Comparison of ENCODE assay signal across 9 mouse cellular contexts in genomic region chr5:121815067-121815466, GRCm38 (mm10). TPM values are rescaled to one million over a fixed set of nuclear protein-coding genes. Genes with fewer than 3 reads are reported as not detected.
A peak's percentile ranks its signal among the peaks of the same experiment; 100 is the strongest.
DNase-seq lines count a peak whose midpoint lies in the region; ATAC-seq and TF ChIP-seq lines count a peak whose summit lies in the region.
"Had no signal": no experiment of that assay in that cellular context is flagged by ENCODE, and none has a peak within 500 bp of the region (broad histone marks: within the 10 kb centered on the region; RNA-seq: fewer than 3 reads in every experiment).

No protein-coding gene starts in this region.

- peaks cover 94% of the 10 kb centered on the region for H3K36me3 ChIP-seq in heart, embryonic 10.5 days
- peaks cover 88 to 98% of the 10 kb centered on the region in 2 experiments for H3K36me3 ChIP-seq in CH12.LX (replicated peaks in 1 of 2; ENCODE audit: control insufficient read depth in 1 of 2, insufficient read depth in 1 of 2, low read length in 1 of 2)

- 0 out of 2 replicates have a peak, but pooled peaks cover 3% of the 10 kb centered on the region for H3K79me2 ChIP-seq in CH12.LX (replicated peaks; ENCODE audit: control insufficient read depth, extremely low read depth, insufficient read depth, poor library complexity, severe bottlenecking)

- 54% methylated on average over 3 of the region's 3 CpGs for WGBS in heart, embryonic 10.5 days

- peak; percentile 80 for DNase-seq in heart, adult 8-10 months (ENCODE audit: low spot score)
- DNase-seq in heart, embryonic 10.5 days (ENCODE audit: low spot score), result no peak
- DNase-seq in CH12.LX (ENCODE audit: extremely low read depth), result peak; percentile 64
- peak; percentile 72 for DNase-seq in brain, embryonic 14.5 days (ENCODE audit: low read depth)
- peak; percentile 85 for DNase-seq in kidney, postnatal 14 days
- DNase-seq in yolk sac, embryonic 10.5 days (ENCODE audit: low spot score), result peak; percentile 63

- ATAC-seq in granulocyte monocyte progenitor cell, adult 5-6 weeks (replicated peaks; ENCODE audit: poor library complexity, severe bottlenecking), result peak; percentile 26; the same call in 1 of the 2 replicates
- peak; percentile 49; the same call in 1 of the 2 replicates for ATAC-seq in megakaryocyte progenitor cell, adult 5-6 weeks (replicated peaks; ENCODE audit: poor library complexity)

- peak; percentile 47 to 91 for TF ChIP-seq CTCF in CH12.LX (conservative IDR thresholded peaks at IDR 0.05 in 1 of 2, IDR thresholded peaks at IDR 0.05 in 1 of 2; ENCODE audit: low read depth in 2 of 2, low read length in 2 of 2)
- TF ChIP-seq CTCF in brain, embryonic 14.5 days (IDR thresholded peaks at IDR 0.05; ENCODE audit: borderline replicate concordance, extremely low read depth, insufficient read depth, insufficient read length), result peak; percentile 55; the same call in 1 of the 2 replicates

- TF ChIP-seq RAD21 in CH12.LX (IDR thresholded peaks at IDR 0.05; ENCODE audit: low read depth, low read length), result peak; percentile 82

- TF ChIP-seq EP300 in CH12.LX (IDR thresholded peaks at IDR 0.05; ENCODE audit: low read length), result no peak

- dilution Hi-C loops in CH12.LX (cut with MboI; ENCODE audit: extremely low pct_ligation_motif_present, extremely low pct_unique_long_range_greater_than_20kb, low sequenced_read_pairs), result no loop called here

- H3K9ac ChIP-seq in CH12.LX (ENCODE audit: insufficient read depth, low read depth), result no peak overlapping the region
- H3K9ac ChIP-seq: limb, embryonic 12.5 days had no signal

- no peak overlapping the region for H3K4me3 ChIP-seq in heart, embryonic 10.5 days
- no peak overlapping the region for H3K4me3 ChIP-seq in CH12.LX (replicated peaks in 1 of 3; ENCODE audit: low read depth in 2 of 3, low read length in 2 of 3, poor library complexity in 1 of 3)
- H3K4me3 ChIP-seq: limb, embryonic 12.5 days had no signal

- H3K4me2 ChIP-seq in CH12.LX (ENCODE audit: insufficient read depth, low read depth, poor library complexity, severe bottlenecking), result no peak overlapping the region
- H3K4me2 ChIP-seq: limb, embryonic 12.5 days had no signal

- H3K9me3 ChIP-seq in heart, embryonic 10.5 days, result no peaks in the 10 kb centered on the region
- no peaks in the 10 kb centered on the region for H3K9me3 ChIP-seq in CH12.LX (replicated peaks; ENCODE audit: low read length)
- H3K9me3 ChIP-seq: limb, embryonic 12.5 days had no signal

- H3K27ac ChIP-seq in heart, embryonic 10.5 days, result no peak overlapping the region
- H3K27ac ChIP-seq in CH12.LX (ENCODE audit: insufficient read depth, low read depth), result no peak overlapping the region

- H3K27me3 ChIP-seq in heart, embryonic 10.5 days (ENCODE audit: insufficient read depth, poor library complexity, severe bottlenecking), result no peaks in the 10 kb centered on the region
- H3K27me3 ChIP-seq in CH12.LX (replicated peaks), result no peaks in the 10 kb centered on the region
- H3K27me3 ChIP-seq: limb, embryonic 12.5 days had no signal

- in situ Hi-C loops in CH12.LX (cut with MboI; ENCODE audit: low pct_ligation_motif_present, low pct_unique_long_range_greater_than_20kb, low sequenced_read_pairs), result no loop called here

- no peak; the same call in 1 of the 2 replicates for TF ChIP-seq POLR2A in CH12.LX (IDR thresholded peaks at IDR 0.05; ENCODE audit: low read depth, low read length)
- TF ChIP-seq POLR2A in brain, embryonic 14.5 days (IDR thresholded peaks at IDR 0.05; ENCODE audit: borderline replicate concordance, extremely low read depth, insufficient read depth, insufficient read length, poor library complexity, severe bottlenecking), result no peak

- H3K4me1 ChIP-seq in heart, embryonic 10.5 days, result peaks cover 38% of the 10 kb centered on the region
- peaks cover 13 to 24% of the 10 kb centered on the region in 2 experiments for H3K4me1 ChIP-seq in CH12.LX (ENCODE audit: control insufficient read depth in 1 of 2, insufficient read depth in 2 of 2)
- H3K4me1 ChIP-seq: limb, embryonic 12.5 days had no signal

TF ChIP-seq in CH12.LX, 34 proteins besides CTCF, POLR2A, EP300 and RAD21:
- TF ChIP-seq SMC3 (IDR thresholded peaks at IDR 0.05; ENCODE audit: low read depth, low read length) (peak; percentile 94), MAZ (IDR thresholded peaks at IDR 0.05; ENCODE audit: low read depth, low read length) (no peak), IRF4 (IDR thresholded peaks at IDR 0.05; ENCODE audit: low read depth, low read length) (0 out of 2 replicates have a peak, but pooled peaks have one; percentile 5), POLR2AphosphoS2 (IDR thresholded peaks at IDR 0.05; ENCODE audit: low read depth, low read length) (peak; percentile 89), UBTF (IDR thresholded peaks at IDR 0.05; ENCODE audit: low read depth, low read length) (no peak), ZMIZ1 (IDR thresholded peaks at IDR 0.05; ENCODE audit: low read depth, low read length) (0 out of 2 replicates have a peak, but pooled peaks have one; percentile 30), ZC3H11A (IDR thresholded peaks at IDR 0.05; ENCODE audit: low read depth, low read length) (peak; percentile 61; the same call in 1 of the 2 replicates)

RNA-seq across cellular contexts. Expression of gene Sh2b3, which starts 22.4 kb away (rescaled TPM):
- total RNA-seq in heart, adult 8-10 months (2022), result 10 to 100 TPM; 19.2 to 23.0 (median 22.3) TPM
- polyA plus RNA-seq in heart, embryonic 10.5 days (2016; fragmentation: Nextera tagmentation; extraction: Ambion mirVana), result 15.3 and 18.2 TPM in 2 replicates
- total RNA-seq in CH12.LX (2012; rRNA removed), result 27.8 and 35.4 TPM in 2 replicates
- 21.3 and 22.8 TPM in 2 replicates for total RNA-seq in CH12.LX (2014; rRNA removed)
- polyA plus RNA-seq in CH12.LX (2012; ENCODE audit: insufficient read length, low read depth), result 32.4 and 38.3 TPM in 2 replicates
- 10.2 and 13.5 TPM in 2 replicates for polyA plus RNA-seq in brain, embryonic 14.5 days (2012; rRNA removed)
- total RNA-seq in granulocyte monocyte progenitor cell, adult 5-6 weeks (2014; fragmentation: Nextera tagmentation), result 31.5 and 32.8 TPM in 2 replicates
- total RNA-seq in granulocyte monocyte progenitor cell, adult 5-6 weeks (2017), result 11.9 and 12.5 TPM in 2 replicates
- 28.2 and 31.7 TPM in 2 replicates for total RNA-seq in megakaryocyte progenitor cell, adult 5-6 weeks (2015)
- total RNA-seq in megakaryocyte progenitor cell, adult 5-6 weeks (2017), result 13.5 and 13.6 TPM in 2 replicates

RNA-seq across cellular contexts. Expression of gene Pheta1, which starts 33.7 kb away (rescaled TPM):
- total RNA-seq in heart, adult 8-10 months (2022), result 10 to 100 TPM in 1 of 4 experiments, 1 to 10 TPM in 3; 8.6 to 10.1 (median 9.1) TPM
- 20.1 and 32.4 TPM in 2 replicates for polyA plus RNA-seq in heart, embryonic 10.5 days (2016; fragmentation: Nextera tagmentation; extraction: Ambion mirVana)
- total RNA-seq in CH12.LX (2012; rRNA removed), result 3.7 and 4.5 TPM in 2 replicates
- total RNA-seq in CH12.LX (2014; rRNA removed), result 1.8 and 2.0 TPM in 2 replicates
- 1.2 and 1.4 TPM in 2 replicates for polyA plus RNA-seq in CH12.LX (2012; ENCODE audit: insufficient read length, low read depth)
- polyA plus RNA-seq in brain, embryonic 14.5 days (2012; rRNA removed), result 45.0 and 55.7 TPM in 2 replicates
- total RNA-seq in granulocyte monocyte progenitor cell, adult 5-6 weeks (2014; fragmentation: Nextera tagmentation), result 0.62 and 2.6 TPM in 2 replicates
- total RNA-seq in granulocyte monocyte progenitor cell, adult 5-6 weeks (2017), result 1.1 and 2.2 TPM in 2 replicates
- total RNA-seq in megakaryocyte progenitor cell, adult 5-6 weeks (2015), result 0.35 and 1.7 TPM in 2 replicates
- 1.6 and 2.4 TPM in 2 replicates for total RNA-seq in megakaryocyte progenitor cell, adult 5-6 weeks (2017)
